Mouse (Mus musculus): Measurements from ENCODE around the gene Osbpl3.
A peak's percentile ranks its signal among the peaks of the same experiment; 100 is the strongest.

The Osbpl3 gene

GRCm38 (mm10) chr6:50368502-50369292, 87.3 kb downstream of the Osbpl3 start:
- no peak for DNase-seq

- DNase-seq = no peak
These were observed 88.2 kb downstream of the Osbpl3 start for GRCm38 (mm10) chr6:50367836-50368235.

GRCm38 (mm10) chr6:50366724-50367123, 89.3 kb downstream of the Osbpl3 start:
- peak; percentile 22 for DNase-seq

- DNase-seq = no peak
These were observed 89.7 kb downstream of the Osbpl3 start for GRCm38 (mm10) chr6:50366319-50366718.

GRCm38 (mm10) chr6:50364364-50364763, 91.6 kb downstream of the Osbpl3 start:
- no peak for DNase-seq

GRCm38 (mm10) chr6:50363385-50363784, 92.6 kb downstream of the Osbpl3 start:
- no peak for DNase-seq

GRCm38 (mm10) chr6:50362704-50363261, 93.2 kb downstream of the Osbpl3 start:
- no peak for DNase-seq

GRCm38 (mm10) chr6:50362196-50362595, 93.8 kb downstream of the Osbpl3 start:
- DNase-seq = no peak

- DNase-seq = peak; percentile 38
These were observed 97.8 kb downstream of the Osbpl3 start for GRCm38 (mm10) chr6:50358104-50358679.

GRCm38 (mm10) chr6:50354688-50355660, 101.0 kb downstream of the Osbpl3 start:
- no peak for DNase-seq

GRCm38 (mm10) chr6:50352812-50353211, 103.2 kb downstream of the Osbpl3 start:
- DNase-seq = no peak

GRCm38 (mm10) chr6:50350911-50351310, 105.1 kb downstream of the Osbpl3 start:
- no peak for DNase-seq

GRCm38 (mm10) chr6:50348619-50349018, 107.4 kb downstream of the Osbpl3 start:
- no peak for DNase-seq

- no peak for DNase-seq
These were observed 109.8 kb downstream of the Osbpl3 start for GRCm38 (mm10) chr6:50346204-50346603.

- no peak for DNase-seq
These were observed 115.6 kb downstream of the Osbpl3 start for GRCm38 (mm10) chr6:50340226-50340906.

GRCm38 (mm10) chr6:50337431-50337830, 118.6 kb downstream of the Osbpl3 start:
- no peak for DNase-seq

- no peak for DNase-seq
These were observed 119.6 kb downstream of the Osbpl3 start for GRCm38 (mm10) chr6:50336376-50336775.

- no peak for DNase-seq
These were observed 120.9 kb downstream of the Osbpl3 start for GRCm38 (mm10) chr6:50334846-50335821.

GRCm38 (mm10) chr6:50333346-50333745, 122.7 kb downstream of the Osbpl3 start:
- no peak for DNase-seq

GRCm38 (mm10) chr6:50331477-50331876, 124.5 kb downstream of the Osbpl3 start:
- DNase-seq = no peak

- no peak for DNase-seq
These were observed 126.6 kb downstream of the Osbpl3 start for GRCm38 (mm10) chr6:50329380-50329779.

All from right cerebral cortex, postnatal 4 days (tissue).